Mouse (Mus musculus): Measurements from ENCODE around the gene Pik3r4.
A peak's percentile ranks its signal among the peaks of the same experiment; 100 is the strongest.
"Not testable (repeated sequence)": the region's sequence is repeated elsewhere in the genome, so short reads cannot be mapped to it uniquely, and the experiment has no call there.

The Pik3r4 gene

DNA sequence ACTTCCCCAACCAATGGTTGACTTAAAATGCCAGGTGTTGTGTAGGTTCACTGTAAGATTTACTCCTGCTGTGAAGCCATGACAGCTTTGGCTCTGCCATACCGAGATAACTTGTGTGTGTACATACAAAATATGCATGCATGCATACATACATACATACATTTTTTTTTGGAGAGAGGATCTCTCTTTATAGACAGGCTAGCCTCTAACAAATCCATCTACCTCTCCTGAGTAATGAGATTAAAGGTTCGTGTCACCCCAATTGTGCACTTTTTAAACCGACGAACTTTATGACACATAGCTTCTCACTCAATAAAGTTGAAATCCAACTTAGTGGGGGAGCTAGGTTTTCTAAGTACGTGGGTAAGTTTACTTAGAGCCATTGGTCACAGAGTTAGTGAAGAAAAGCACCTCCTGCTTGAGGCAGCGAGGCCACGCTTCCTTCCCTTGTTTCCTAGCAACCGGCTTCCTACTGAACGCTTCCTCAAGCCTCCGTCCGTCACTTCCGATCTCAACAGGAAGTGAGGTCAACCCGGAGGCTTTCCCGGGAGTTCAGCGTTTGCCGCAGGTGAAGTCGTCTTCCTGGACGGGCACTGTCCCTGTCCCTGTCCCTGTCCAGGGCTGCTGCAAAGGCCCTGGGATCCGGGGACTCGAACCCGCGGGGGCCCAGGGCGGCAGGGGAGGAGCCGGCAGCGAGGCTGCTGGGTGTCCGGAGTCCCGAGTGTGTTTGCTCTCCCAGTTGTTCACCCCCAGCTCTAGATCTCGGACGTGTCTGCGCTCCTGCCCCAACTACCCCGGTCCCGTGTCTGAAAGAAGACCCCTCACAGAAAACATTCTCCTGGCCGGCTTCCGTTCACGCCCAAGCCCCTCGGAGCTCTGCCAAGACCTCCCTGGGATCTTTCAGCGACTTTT lies at the start of gene Pik3r4:
Gene Pik3r4, plus strand, starts transcription at position 519 of the 912 bp plus-strand sequence.
- peak; percentile 95 for DNase-seq (ENCODE audit: low read depth, low spot score)

DNA sequence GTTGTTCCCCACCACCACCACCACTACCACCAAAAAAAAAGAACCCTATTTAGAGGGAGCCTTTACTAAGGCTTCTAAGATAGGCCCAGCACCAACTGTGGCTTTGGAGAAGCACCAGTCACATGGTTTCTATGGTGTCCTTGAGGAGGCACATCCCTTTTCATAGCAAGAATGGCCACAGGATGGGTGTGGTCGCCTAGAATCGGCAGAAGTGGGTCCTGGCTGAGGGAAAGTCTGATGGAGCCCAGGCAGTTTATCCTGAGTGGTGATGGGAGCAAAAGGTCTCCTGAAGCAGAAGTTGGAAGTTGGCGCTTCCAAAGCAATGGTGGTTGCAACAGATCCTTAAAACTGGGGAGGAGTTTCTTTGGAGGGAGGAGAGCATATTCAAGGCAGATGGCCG lies 43.9 kb upstream of the Pik3r4 start:
- DNase-seq (ENCODE audit: low read depth, low spot score) = no peak

DNA sequence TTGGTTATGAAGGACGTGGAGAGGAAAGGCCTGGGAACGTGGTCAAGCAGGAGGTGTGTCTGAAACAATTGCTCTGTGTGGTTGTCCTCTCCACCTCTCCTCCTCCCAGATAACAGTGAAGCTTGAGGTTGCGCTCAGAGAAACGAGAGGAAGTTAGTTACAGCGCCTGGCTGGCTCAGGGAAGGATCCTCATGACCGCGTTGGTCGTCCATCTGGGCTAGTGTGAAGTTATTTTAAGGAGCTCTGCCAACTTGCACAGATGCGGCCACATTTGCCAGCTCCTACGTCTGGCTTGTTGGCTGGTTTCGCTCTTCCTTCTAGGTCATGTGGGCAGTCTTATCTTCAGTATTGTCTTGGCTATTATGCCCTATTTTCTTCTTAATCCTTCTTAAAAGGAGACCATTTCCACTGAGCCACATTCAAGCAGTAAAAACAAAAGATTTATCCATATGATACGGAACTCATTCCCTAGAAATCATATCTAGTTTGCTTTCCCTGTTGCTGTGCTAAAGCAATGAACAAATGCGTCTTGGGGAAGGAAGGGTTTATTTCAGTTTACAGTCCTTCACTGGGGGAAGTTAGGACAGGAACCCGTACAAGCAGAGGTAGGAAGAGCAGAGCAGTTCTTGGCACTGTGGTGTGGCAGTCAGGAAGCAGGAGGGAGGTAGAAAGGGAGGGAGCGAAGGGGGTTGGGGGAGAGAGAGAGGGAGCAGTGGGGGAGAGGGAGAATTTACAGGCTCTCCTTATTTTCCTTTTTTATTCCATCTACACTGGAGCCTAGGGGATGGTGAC lies 30.6 kb upstream of the Pik3r4 start:
- no peak for DNase-seq (ENCODE audit: low read depth, low spot score)

DNA sequence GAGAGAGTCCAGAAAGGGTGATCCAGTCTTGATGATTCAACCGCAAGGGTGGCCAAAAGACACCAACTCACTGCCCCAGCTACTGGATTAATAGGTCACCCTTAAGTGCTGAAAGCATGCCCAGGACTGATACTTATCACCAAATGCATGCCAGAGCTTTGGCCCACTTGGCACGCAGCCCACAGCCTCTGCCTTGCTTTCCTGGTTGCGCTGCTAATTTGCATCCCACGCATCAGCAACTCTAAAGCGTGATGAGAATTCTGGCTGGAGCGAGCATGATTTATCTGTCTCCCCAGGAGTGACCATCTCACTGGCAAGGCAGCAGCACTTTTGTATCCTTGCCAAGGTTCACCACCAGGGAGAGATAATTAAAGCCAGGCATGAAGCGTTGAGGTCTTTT lies 29.9 kb upstream of the Pik3r4 start:
- DNase-seq (ENCODE audit: low read depth, low spot score) = no peak

DNA sequence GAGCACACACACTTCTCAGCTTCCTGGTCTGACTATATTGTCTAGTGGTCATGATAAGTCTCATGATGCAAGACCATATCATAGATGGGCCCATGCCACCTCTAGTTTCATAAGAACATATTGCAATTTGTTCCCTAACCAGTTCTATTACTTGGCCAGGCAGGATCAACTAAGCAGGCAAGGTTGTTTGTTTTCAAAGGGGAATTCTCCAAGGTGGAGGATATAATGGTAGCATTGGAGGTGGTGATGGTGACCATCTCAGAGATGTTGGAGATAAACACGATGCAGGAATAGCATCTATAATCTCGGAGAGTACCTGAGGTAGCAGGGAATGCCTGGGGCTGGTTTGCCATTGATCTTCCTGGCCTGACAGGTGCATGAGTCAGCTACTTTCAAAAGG lies 26.8 kb upstream of the Pik3r4 start:
- DNase-seq (ENCODE audit: low read depth, low spot score) = no peak

DNA sequence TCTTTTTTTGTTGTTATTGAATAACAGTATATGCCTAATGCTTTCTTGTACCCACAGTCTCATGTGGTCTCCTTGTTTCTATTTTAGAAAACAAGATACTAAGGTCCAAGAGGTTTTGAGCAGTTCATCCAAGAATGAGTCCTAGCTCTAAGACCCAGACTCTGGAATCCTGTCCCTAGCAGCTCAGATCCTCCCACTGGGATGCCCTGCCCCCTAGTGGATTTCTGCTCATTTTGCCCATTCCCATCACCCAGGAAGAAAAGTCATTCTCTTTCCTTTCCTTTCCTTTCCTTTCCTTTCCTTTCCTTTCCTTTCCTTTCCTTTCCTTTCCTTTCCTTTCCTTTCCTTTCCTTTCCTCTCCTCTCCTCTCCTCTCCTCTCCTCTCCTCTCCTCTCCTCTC lies 25.5 kb upstream of the Pik3r4 start:
- peak; percentile 58 for DNase-seq (ENCODE audit: low read depth, low spot score)

DNA sequence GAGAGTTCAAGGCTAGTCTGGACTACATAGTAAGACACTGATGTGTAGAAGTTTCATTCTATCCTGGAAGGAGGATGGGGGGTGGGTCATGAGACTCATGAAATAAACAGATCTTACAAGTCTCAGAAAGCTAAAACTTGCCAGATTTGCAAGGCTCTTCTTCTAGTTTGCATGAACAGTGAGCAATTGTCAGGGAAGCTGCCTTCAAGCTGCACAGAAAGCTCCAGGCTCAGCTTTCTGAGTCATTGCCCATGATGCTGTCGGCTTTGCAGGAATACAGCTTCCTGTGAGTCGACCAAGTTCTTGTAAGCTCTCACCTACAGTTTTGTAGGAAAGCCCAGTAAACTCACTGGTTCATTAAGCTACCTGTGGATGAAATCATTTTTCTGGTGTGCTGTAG lies 8.8 kb upstream of the Pik3r4 start:
- no peak for DNase-seq (ENCODE audit: low read depth, low spot score)

DNA sequence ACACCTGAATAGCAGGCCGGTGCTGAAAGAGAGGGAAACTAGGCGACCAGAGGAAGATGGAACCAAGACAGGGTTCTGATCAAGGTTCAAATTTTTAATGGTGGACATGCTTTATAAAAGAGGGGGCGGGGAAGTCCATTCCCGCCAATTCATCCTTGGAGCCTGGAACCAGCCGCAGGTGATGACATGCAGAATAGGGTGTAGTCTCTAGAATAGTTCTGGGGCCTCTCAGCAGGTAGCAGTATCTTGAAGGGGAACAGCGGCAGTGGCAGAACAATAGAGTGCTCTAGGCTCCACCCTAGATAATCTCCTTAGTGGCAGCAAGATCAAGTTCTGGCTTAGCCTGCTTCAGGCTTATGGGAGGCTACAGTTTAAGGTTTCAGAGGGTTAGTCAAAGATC lies 1.4 kb upstream of the Pik3r4 start:
- DNase-seq (ENCODE audit: low read depth, low spot score) = not testable (repeated sequence)

DNA sequence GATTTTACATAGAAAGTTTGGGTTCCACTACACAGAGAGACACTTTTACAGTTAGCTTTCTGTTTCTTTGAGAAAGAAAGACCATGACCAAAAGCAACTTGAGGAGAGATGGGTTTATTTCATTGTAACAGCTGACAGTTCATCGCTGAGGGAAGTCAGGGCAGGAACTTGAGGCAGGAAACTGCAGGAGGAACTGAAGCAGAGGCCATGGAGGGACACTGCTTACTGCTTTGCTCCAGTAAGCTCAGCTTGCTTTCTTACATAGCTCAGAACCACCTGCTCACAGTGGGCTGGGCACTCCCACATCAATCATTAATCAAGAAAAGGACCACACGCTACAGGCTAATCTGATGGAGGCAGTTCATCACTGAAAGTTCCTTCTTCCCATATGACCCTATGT lies 13.4 kb downstream of the Pik3r4 start:
- no peak for DNase-seq (ENCODE audit: low read depth, low spot score)

DNA sequence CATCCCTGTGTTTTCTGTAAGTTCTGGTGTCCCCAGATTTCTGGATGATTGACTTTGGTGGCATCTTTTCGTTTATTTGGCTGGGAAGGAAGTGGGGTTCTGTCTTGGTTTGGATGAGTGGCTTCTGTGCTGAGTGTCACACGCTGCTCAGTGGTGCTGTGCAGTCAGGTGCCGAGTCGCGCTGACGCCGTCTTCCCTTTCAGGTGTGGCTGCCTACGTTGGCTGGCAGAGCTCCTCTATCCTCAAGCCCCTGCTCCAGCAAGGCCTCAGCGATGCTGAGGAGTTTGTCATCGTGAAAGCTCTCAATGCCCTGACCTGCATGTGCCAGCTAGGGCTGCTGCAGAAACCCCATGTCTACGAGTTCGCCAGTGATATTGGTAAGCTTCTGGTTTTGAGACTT lies 15.4 kb downstream of the Pik3r4 start:
- DNase-seq (ENCODE audit: low read depth, low spot score) = no peak

DNA sequence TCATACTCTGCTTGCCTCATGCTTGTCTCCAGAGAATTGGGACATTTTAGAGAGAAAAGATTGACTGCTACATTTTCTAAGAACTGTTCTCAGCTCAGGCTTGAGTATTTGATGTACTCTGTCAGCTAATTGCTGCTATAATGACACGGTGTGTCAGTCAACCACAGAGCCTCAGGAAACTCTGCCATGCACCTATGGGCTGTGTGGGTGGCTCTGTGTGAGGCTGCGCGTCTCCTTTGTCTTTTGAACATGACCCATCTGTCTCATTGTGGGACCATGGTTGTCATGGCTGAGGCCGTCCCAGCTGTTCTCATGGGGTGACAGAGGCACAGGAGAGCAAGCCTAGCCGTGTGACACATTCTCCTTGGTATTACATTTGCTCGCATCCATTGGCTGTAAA lies 17.1 kb downstream of the Pik3r4 start:
- no peak for DNase-seq (ENCODE audit: low read depth, low spot score)

DNA sequence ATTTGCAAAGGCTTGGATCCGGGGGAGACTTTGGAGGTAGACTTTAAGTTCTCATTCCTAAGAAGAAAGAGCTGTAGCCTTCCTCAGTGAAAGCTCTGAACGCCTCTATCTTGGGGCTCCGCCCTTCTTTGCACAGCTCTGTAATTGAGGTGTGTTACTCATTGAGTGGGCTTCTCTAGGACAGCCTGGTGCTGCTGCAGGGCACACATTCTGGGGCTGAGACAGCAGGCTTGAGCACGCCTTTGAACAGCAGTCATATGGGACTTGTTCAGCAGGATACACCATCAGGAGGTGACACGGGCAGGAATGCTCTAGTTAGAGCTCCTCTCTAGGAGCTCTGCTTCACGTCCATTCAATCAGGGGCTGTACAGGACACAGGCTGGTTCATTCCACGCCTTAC lies 22.5 kb downstream of the Pik3r4 start:
- peak; percentile 7 for DNase-seq (ENCODE audit: low read depth, low spot score)

DNA sequence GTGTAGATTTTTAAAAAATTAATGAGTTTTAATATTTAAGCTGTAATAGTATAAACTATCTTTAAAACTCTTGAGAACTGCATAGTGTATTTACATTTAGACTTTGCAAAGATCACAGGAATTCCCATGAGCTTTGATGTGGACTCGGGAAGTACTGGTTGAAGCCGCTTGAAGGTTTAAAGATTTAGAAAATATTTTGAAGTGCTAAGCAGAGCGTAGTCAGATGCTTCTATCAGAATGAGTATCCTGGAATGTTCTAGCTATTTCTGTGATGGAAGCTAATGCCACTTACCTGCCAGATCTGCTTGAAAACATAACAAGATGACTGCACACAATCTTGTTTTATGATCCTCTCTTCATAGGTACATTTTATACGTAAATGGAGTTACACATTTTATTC lies 28.1 kb downstream of the Pik3r4 start:
- DNase-seq (ENCODE audit: low read depth, low spot score) = no peak

DNA sequence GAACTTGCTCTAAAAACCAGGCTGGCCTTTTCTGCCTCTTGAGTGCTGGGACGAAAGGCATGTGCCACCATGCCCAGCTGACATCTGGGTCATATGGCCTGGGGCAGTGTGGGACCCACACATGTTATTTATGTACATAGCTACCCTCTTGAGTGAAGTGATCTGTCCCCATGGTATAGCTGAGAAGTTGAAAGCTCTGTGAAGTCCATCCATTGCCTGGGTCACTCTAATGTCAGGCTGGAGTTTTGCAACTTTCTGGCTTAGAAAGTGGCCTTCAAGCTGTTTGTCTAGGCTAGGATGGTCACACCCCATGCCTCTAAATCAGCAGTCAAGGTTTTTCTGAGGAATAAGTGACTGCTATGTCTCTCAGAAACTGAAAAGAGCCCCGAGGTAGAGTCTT lies 29.3 kb downstream of the Pik3r4 start:
- DNase-seq (ENCODE audit: low read depth, low spot score) = no peak

DNA sequence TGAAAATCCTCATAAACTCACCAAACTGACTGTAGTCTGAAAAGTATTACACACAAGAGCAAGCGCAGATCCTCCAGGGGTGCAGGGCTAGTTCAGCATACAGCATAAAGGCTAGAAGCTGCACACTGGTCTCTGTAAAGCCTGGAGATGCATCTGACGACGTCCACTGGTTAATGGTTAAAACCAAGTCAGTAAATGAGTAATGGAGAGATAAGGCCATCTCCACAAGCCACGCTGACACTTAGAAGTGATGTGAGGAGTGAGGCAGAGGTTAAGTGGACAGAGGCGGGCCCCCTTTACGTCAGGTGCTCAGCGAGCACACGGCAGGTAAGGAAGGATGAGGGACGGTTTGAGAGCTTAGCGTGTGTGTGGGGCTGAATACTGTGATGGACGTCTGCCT lies 33.2 kb downstream of the Pik3r4 start:
- DNase-seq (ENCODE audit: low read depth, low spot score) = no peak

DNA sequence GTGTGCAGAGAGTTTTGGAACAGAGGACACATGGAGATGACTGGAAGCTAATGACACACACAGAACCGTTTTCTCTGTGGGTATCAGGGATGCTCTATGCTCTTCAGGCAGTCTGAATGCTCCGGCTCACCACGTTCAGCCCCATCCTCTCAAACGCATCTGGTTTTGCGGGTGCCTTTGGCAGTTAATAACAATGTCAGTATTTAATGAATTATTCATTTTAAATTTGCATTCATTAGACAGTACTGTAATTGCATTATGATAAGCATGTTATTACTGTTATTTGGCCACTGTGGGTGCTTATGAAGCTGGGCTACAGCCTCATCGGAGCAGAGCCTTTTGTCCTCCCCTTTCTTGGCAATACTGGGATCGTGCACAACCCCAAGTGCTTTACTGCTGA lies 38.6 kb downstream of the Pik3r4 start:
- no peak for DNase-seq (ENCODE audit: low read depth, low spot score)

DNA sequence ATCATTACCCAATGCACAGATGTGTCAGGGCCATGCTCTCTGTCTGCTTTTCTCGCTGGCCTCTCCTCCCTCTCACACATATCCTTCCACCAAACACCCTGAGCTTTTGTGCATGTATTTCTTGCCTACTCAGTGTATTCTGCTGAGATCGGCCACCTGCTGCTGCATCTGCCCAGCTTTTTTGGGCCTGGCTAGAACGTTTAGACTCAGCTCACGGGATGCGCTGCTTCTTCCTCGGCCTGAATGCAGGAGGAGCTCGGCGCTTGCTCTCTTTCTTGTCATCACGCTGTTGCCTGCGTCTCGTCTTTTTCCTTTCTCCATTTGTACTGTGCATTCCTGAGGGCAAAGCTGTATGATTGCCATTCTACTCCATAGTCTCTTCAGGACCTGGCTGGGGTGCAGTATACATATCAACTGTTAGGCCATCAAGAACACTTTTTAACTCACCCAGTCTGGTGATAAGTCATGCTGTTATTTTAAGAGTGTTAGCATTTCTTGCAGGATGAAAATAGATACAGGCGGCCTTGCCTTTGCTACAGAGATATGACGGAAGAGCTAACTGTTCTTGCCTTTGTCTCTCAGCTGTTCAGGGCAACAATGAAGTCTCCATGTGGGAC lies 41.9 kb downstream of the Pik3r4 start:
- DNase-seq (ENCODE audit: low read depth, low spot score) = no peak

DNA sequence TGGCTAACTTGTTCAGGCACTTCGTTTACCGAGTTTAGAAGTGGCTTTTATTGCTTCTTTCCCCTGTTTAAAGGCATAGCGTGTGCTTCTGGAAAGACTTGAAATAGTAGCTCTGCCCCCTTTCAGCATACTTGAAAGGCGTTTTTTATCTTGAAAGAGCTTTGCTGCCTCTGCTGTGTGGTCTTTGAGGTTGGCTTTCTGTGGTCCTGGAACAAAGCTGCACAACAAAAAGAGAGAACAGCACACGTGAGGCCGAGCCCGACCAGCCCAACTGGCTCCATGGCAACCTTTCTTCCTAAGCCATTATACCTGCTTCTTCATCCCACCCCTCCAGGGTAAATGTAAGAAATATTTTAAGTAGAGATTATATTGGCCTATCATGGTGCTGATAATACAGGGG lies 46.7 kb downstream of the Pik3r4 start:
- DNase-seq (ENCODE audit: low read depth, low spot score) = no peak

DNA sequence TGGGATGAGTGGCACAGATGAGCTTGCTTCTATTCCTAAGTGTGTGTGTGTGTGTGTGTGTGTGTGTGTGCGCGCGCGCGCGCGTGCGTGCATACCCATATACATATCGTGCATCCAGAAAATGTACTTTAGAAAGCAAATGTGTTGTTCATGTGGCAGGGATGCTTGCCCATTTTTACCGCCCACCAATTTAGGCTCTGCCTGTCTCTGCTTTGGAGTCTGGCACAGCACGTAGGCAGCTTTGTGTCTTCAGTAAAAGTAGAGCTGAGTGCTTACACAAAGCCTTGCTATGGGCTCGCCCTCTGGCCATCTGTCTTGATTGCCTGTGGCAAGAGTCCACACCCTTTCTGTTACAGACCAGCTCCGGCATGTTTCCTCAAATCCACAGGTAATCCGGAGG lies 49.7 kb downstream of the Pik3r4 start:
- no peak for DNase-seq (ENCODE audit: low read depth, low spot score)

DNA sequence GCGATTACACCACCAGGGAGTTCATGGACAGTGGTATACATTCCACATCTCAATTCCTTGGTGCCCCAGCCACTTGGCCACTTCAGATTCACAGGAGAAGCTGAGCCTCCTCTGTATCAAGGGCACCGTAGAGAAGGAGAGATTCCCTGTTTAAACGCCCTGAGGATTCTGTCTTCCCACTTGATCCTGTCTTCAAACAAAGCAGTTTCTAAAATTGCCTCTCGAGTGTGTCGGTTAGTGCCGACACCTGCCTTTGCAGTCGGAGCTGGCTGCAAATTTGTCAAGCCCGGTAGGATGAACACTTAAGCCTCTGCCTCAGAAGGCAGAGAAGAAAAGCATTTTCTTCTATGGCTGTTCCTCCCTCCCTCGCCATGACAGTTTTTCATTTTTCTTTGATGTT lies 50.3 kb downstream of the Pik3r4 start:
- no peak for DNase-seq (ENCODE audit: low read depth, low spot score)

DNA sequence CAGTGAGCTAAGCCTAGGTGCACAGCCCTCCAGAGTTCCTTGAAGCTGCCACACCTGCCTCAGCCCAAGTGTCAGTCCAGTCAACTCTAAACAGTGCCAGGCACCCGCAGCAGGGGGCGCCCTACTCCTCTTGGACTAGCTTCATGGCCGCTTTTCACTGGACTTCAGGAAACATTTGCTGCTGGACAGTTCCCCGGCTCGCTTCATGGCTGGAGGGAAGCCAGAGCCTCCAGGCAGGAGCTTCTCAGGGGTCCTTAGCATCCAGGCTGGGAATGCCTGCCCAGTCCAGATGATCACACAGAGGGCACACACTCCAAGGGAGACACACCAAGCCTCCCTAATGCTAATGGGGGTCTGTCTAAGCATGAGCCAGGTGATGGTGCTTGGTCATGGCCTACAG lies 51.1 kb downstream of the Pik3r4 start:
- DNase-seq (ENCODE audit: low read depth, low spot score) = peak; percentile 84

DNA sequence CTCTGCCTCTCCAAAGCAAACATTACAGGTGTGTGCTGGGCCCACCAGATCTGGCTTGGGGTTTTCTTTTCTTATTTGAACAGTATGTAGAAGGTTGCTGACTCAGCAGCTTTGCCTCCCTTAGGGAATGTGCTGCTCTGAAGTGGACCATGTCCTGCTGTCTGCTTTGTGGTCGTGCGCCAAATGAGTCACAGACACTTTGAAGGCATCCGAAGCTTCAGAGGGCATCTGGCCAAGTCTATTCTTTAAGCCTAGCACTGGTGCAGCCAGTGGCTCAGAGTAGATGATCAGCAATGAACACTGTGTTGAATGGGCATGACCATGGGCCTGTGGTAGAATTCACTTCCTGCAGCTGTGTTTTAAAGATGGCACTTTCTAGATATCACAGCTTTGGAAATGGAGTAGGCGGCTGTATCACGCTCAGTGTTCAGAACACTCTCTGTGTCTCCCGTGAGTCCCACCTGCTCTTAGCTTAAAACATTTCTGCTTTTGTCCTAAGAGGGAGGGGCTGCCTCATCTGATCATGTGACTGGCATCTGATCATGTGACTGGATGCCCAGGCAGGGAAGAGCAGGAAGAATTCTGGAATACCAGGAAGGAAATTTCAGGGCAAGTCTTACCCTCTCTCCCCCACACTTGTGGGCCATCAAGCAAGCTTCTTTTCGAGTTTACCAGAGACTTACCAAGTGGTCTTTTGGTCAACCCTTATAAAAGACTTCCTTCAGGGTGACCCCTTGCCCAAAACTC lies 54.2 kb downstream of the Pik3r4 start:
- DNase-seq (ENCODE audit: low read depth, low spot score) = no peak
